Mouse (Mus musculus): ENCODE results near the gene Ctcf. TPM values are rescaled to one million over a fixed set of nuclear protein-coding genes. Genes with fewer than 3 reads are reported as not detected.

Gene Ctcf
- polyA plus RNA-seq, 1 experiment, result 77.0 TPM

DNA sequence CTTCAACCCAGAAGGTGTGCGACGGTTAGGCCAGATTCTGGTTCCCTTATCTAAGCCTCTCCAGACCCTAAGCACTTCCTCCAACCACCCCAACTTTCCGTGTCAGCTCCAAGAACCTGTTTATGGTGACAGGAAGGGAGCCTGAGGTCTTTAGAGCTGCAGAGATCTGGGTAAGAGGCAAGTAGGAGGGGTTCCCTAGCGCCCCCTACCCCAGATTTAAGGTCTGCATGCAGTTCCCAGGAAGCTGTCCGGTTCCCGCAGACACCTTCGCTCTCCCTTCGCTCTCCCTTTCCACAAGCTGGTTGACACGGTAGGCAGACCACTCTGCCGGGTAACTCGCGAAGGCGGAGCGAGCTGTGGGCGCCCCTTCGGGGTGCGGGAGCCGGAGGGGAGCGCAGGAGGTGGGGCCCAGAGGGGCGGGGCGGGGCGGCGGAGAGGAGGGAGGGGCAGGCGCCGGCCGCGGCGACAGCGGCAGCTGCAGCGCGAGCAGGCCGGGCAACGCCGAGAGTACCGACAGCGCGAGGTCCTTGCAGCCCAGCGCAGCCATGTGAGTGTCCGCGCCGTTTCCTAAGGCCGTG, 31.5 kb upstream of the Ctcf start, which contains the start of gene Ripor1:
TSS of gene Ripor1 (plus strand) at position 452 of the 578 bp plus-strand sequence.
- Histone ChIP-seq H3K27ac (ENCODE audit: control insufficient read depth, insufficient read depth, low read depth, low read length, poor library complexity) (peak within 1 kb of the TSS; percentile 88), H3K4me3 (replicated peaks; ENCODE audit: control insufficient read depth, low read depth, low read length) (peak within 1 kb of the TSS; percentile 83), H3K4me1 (ENCODE audit: control insufficient read depth, insufficient read depth, low read length) (peaks cover 16% of the 10 kb centered on the region)
- WGBS, result under 1% methylated on average over 36 of the region's 42 CpGs
- TF ChIP-seq POLR2A (IDR thresholded peaks at IDR 0.05; ENCODE audit: borderline replicate concordance, control insufficient read depth, low read depth, low read length), result peak; percentile 80; the same call in 1 of the 2 replicates
- TF ChIP-seq CTCF (IDR thresholded peaks at IDR 0.05; ENCODE audit: control insufficient read depth, insufficient read depth, low read length), result no peak

GRCm38 (mm10) chr8:105605491-105606188, 30.7 kb upstream of the Ctcf start:
- Histone ChIP-seq H3K27ac (ENCODE audit: control insufficient read depth, insufficient read depth, low read depth, low read length, poor library complexity) (peak overlapping the region; percentile 88), H3K4me3 (replicated peaks; ENCODE audit: control insufficient read depth, low read depth, low read length) (peak overlapping the region; percentile 83), H3K4me1 (ENCODE audit: control insufficient read depth, insufficient read depth, low read length) (peaks cover 16% of the 10 kb centered on the region)
- TF ChIP-seq POLR2A (IDR thresholded peaks at IDR 0.05; ENCODE audit: borderline replicate concordance, control insufficient read depth, low read depth, low read length), result no peak
- no peak for TF ChIP-seq CTCF (IDR thresholded peaks at IDR 0.05; ENCODE audit: control insufficient read depth, insufficient read depth, low read length)
- under 1% methylated on average over 39 of the region's 39 CpGs for WGBS

DNA sequence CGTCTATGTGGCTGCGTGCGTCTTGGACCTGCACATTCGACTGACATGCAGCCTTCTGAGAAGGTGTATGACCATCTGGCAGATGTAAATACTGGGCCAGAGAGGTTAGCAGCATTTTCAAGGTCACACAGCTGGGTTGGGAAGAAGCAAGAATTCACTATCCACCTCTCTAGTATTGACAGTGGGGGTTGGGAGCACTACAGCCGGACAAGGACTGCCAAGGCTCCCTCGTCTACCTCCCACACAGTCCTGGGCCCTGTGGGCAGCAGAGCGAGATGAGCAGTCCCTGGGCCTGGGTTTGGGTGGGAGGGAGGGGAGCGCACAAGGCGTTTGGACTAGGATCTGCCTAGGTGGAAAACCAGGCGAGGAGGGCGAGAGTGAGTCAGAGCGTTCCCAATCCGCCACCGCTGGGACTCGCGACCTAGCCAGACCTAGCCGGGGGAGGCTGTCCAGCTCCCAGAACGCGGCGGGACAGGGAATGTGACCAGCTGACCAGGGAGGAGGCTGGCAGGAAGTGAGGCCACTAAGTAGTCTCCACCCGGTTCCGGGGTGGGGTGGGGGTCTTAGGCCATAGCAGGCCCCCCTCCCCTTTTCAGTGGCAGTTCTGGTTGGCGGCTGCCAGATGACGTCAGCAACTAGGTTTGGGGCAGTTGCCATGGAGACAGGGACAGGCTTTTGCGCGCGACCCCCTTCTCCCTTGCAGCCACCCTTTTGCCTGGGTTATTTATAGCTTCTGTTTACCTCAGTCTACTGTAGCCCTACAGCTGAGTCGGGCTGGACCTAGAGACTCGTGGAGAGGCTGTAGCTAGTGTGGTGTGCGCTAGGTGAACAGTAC, 30.0 kb upstream of the Ctcf start:
- TF ChIP-seq POLR2A (IDR thresholded peaks at IDR 0.05; ENCODE audit: borderline replicate concordance, control insufficient read depth, low read depth, low read length), result peak; percentile 30; the same call in 1 of the 2 replicates
- no peak for TF ChIP-seq CTCF (IDR thresholded peaks at IDR 0.05; ENCODE audit: control insufficient read depth, insufficient read depth, low read length)
- Histone ChIP-seq H3K27ac (ENCODE audit: control insufficient read depth, insufficient read depth, low read depth, low read length, poor library complexity) (peak overlapping the region; percentile 88), H3K4me1 (ENCODE audit: control insufficient read depth, insufficient read depth, low read length) (peaks cover 16% of the 10 kb centered on the region), H3K4me3 (replicated peaks; ENCODE audit: control insufficient read depth, low read depth, low read length) (peak overlapping the region; percentile 83)
- WGBS, result 1% methylated on average over 30 of the region's 30 CpGs

DNA sequence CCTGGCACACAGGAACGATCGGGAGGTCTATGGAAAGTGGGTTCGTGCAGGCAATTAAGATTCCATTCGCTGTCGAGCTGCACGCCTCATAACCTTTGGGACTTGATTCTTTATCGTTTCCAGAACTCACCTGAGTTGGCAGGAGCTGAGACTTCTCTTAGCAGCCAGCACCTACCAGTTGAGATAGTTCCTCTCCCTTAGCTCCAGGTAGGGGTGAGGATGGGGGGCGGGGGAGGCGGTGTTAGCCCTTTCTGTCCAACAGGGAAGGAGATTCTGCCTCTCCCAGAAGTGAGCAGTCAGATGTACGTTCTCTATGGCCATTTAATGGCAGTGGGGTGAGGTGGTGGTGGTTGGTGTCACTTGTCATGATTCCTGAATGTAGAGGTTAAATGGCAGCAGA, 29.3 kb upstream of the Ctcf start:
- Histone ChIP-seq H3K4me3 (replicated peaks; ENCODE audit: control insufficient read depth, low read depth, low read length) (peak overlapping the region; percentile 83), H3K27ac (ENCODE audit: control insufficient read depth, insufficient read depth, low read depth, low read length, poor library complexity) (peak overlapping the region; percentile 54), H3K4me1 (ENCODE audit: control insufficient read depth, insufficient read depth, low read length) (peaks cover 16% of the 10 kb centered on the region)
- WGBS, result 5% methylated on average over 10 of the region's 10 CpGs
- TF ChIP-seq CTCF (IDR thresholded peaks at IDR 0.05; ENCODE audit: control insufficient read depth, insufficient read depth, low read length) (no peak), POLR2A (IDR thresholded peaks at IDR 0.05; ENCODE audit: borderline replicate concordance, control insufficient read depth, low read depth, low read length) (no peak)

- TF ChIP-seq POLR2A (IDR thresholded peaks at IDR 0.05; ENCODE audit: borderline replicate concordance, control insufficient read depth, low read depth, low read length), result no peak
- TF ChIP-seq CTCF (IDR thresholded peaks at IDR 0.05; ENCODE audit: control insufficient read depth, insufficient read depth, low read length), result peak; percentile 41; the same call in 1 of the 2 replicates
- WGBS, result 0% methylated on average over 4 of the region's 4 CpGs
- Histone ChIP-seq H3K4me3 (replicated peaks; ENCODE audit: control insufficient read depth, low read depth, low read length) (no peak overlapping the region), H3K4me1 (ENCODE audit: control insufficient read depth, insufficient read depth, low read length) (peaks cover 16% of the 10 kb centered on the region), H3K27ac (ENCODE audit: control insufficient read depth, insufficient read depth, low read depth, low read length, poor library complexity) (peak overlapping the region; percentile 42; the same call in 1 of the 2 replicates)
Measured at GRCm38 (mm10) chr8:105607684-105608083, 28.7 kb upstream of the Ctcf start.

DNA sequence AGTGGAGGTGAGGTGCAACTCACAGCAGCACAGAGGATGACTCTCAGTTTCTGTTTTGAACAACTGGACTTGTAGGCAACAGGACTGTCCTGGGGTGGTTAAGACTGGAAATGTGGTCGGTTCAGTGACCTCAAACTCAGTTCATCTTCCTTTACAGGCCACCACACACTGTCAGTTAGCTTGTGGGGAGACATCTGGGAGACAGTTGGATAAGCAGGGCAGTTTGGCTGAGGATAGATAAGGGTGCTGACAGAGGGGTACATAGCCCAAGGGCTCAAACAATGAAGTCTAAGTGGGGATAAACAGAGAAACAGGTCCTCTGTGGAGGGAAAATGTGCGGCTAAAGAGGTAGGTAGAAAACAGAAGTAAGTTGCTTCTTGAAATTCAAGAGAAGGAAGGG, 27.0 kb upstream of the Ctcf start:
- Histone ChIP-seq H3K4me1 (ENCODE audit: control insufficient read depth, insufficient read depth, low read length) (peaks cover 16% of the 10 kb centered on the region), H3K4me3 (replicated peaks; ENCODE audit: control insufficient read depth, low read depth, low read length) (no peak overlapping the region), H3K27ac (ENCODE audit: control insufficient read depth, insufficient read depth, low read depth, low read length, poor library complexity) (peak overlapping the region; percentile 3; the same call in 1 of the 2 replicates)
- no peak for TF ChIP-seq POLR2A (IDR thresholded peaks at IDR 0.05; ENCODE audit: borderline replicate concordance, control insufficient read depth, low read depth, low read length)
- TF ChIP-seq CTCF (IDR thresholded peaks at IDR 0.05; ENCODE audit: control insufficient read depth, insufficient read depth, low read length), result no peak
- 0% methylated on average over 2 of the region's 2 CpGs for WGBS

DNA sequence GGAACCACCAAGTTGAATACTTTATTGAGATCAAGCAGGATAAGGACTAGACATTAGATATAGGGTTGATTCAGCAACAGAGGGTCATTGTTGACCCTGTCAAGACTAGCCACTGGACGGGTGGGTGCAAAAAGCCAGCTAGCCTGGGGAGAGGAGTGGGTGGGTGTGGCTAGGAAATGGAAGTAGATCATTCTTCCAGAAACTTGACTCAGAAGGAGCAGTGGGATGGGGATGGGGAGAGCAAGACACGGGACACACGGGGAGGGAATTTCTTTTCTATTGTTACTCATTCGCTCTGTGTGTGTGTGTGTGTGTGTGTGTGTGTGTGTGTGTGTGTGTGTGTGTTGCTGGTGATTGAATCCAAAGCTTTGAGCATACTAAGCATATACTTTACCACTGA, 26.6 kb upstream of the Ctcf start:
- Histone ChIP-seq H3K4me1 (ENCODE audit: control insufficient read depth, insufficient read depth, low read length) (peaks cover 16% of the 10 kb centered on the region), H3K27ac (ENCODE audit: control insufficient read depth, insufficient read depth, low read depth, low read length, poor library complexity) (peak overlapping the region; percentile 50; the same call in 1 of the 2 replicates), H3K4me3 (replicated peaks; ENCODE audit: control insufficient read depth, low read depth, low read length) (no peak overlapping the region)
- TF ChIP-seq POLR2A (IDR thresholded peaks at IDR 0.05; ENCODE audit: borderline replicate concordance, control insufficient read depth, low read depth, low read length) (no peak), CTCF (IDR thresholded peaks at IDR 0.05; ENCODE audit: control insufficient read depth, insufficient read depth, low read length) (no peak)
- 15% methylated on average over 4 of the region's 4 CpGs for WGBS

DNA sequence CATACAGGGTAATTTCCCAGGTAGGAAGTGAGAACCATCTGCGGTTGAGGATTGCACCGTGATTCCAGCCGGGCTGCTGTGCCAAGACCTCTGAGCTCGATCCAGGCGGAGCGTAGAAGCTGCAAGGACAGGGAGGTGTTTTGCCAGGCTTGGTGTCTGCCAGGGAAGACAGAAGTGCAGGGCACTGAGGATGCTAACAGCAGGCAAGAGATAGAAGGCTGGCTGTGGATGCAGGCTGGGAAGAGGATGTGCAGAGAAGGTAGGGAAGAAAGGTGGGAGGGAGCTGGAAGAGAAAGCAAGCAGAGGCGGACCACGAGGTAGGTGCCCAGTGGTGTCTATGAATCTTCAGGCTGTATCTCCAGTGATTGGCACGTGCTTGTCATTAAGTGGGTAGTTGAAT, 24.5 kb upstream of the Ctcf start:
- no peak overlapping the region for H3K4me3 ChIP-seq (replicated peaks; ENCODE audit: control insufficient read depth, low read depth, low read length)
- 77% methylated on average over 9 of the region's 9 CpGs for WGBS
- H3K4me1 ChIP-seq (ENCODE audit: control insufficient read depth, insufficient read depth, low read length), result peaks cover 11% of the 10 kb centered on the region
- TF ChIP-seq POLR2A (IDR thresholded peaks at IDR 0.05; ENCODE audit: borderline replicate concordance, control insufficient read depth, low read depth, low read length) (no peak), CTCF (IDR thresholded peaks at IDR 0.05; ENCODE audit: control insufficient read depth, insufficient read depth, low read length) (no peak)
- no peak overlapping the region for H3K27ac ChIP-seq (ENCODE audit: control insufficient read depth, insufficient read depth, low read depth, low read length, poor library complexity)
